Mouse (Mus musculus) midbrain, embryonic 11.5 days (tissue): ENCODE results near the gene Irf2bp2. TPM values are rescaled to one million over a fixed set of nuclear protein-coding genes. Genes with fewer than 3 reads are reported as not detected.

Experiments used
- ATAC-seq: fragments of 200-750 bp; cut with Nextera tagmentation; 2 replicates; pipeline ENCODE4 v1.8.0; 2017; ENCODE audit warnings: moderate TSS enrichment, moderate library complexity; ENCODE audit not compliant: low FRiP score
- DNase-seq: peaks from one replicate; pipeline ENCODE4 v3.0.0; 2015; ENCODE audit warnings: low spot score; ENCODE audit errors: missing footprints
- H3K27ac ChIP-seq: fragments of 300-500 bp; sonication (generic); 2 replicates; pipeline ENCODE4 v1.5.1; 2014; ENCODE audit warnings: low read depth, low read length
- H3K27me3 ChIP-seq: fragments of 300-500 bp; sonication (generic); 2 replicates; pipeline ENCODE4 v1.6.1; 2014; ENCODE audit warnings: mild to moderate bottlenecking, low read length, moderate library complexity, mixed read lengths; ENCODE audit not compliant: control insufficient read depth, insufficient read depth
- H3K36me3 ChIP-seq: fragments of 300-500 bp; sonication (generic); 2 replicates; pipeline ENCODE4 v1.6.1; 2014; ENCODE audit warnings: mild to moderate bottlenecking, low read length, moderate library complexity, mixed read lengths; ENCODE audit not compliant: control insufficient read depth, insufficient read depth
- H3K4me1 ChIP-seq: fragments of 300-500 bp; sonication (generic); 2 replicates; pipeline ENCODE4 v1.6.1; 2014; ENCODE audit warnings: low read length; ENCODE audit not compliant: control insufficient read depth, insufficient read depth
- H3K4me2 ChIP-seq: fragments of 300-500 bp; sonication (generic); 2 replicates; pipeline ENCODE4 v1.6.1; 2014; ENCODE audit warnings: mild to moderate bottlenecking, moderate library complexity
- H3K4me3 ChIP-seq: fragments of 300-500 bp; sonication (generic); 2 replicates; pipeline ENCODE4 v1.5.1; 2014; ENCODE audit warnings: low read depth, low read length
- H3K9ac ChIP-seq: fragments of 300-500 bp; sonication (generic); 2 replicates; pipeline ENCODE4 v1.6.1; 2014; ENCODE audit warnings: low read length
- H3K9me3 ChIP-seq: fragments of 300-500 bp; sonication (generic); 2 replicates; pipeline ENCODE4 v1.6.1; 2016; ENCODE audit warnings: low read length; ENCODE audit not compliant: control insufficient read depth
- WGBS: fragments of 180-500 bp; shearing (Covaris S2); extraction: QIAGEN DNeasy Blood & Tissue Kit; methylation state at CpG from one replicate; pipeline ENCODE4 v1.1.7; 2014; 5-methylcytosine and 5-hydroxymethylcytosine counted together
- polyA plus RNA-seq: library from polyadenylated mRNA; unstranded; fragments of >200 nt; fragmentation: Nextera tagmentation; extraction: Ambion mirVana; gene quantifications from 2 replicates; pipeline ENCODE4 v1.2.1, GENCODE M21; 2014

Gene Irf2bp2
- polyA plus RNA-seq, 1 experiment from 2014 or later: 4.4 TPM

- Histone ChIP-seq H3K4me2 (no peak overlapping the region), H3K36me3 (no peaks in the 10 kb centered on the region), H3K9ac (no peak overlapping the region), H3K4me3 (no peak overlapping the region), H3K9me3 (no peaks in the 10 kb centered on the region), H3K27ac (no peak overlapping the region), H3K4me1 (peaks cover 43% of the 10 kb centered on the region), H3K27me3 (no peaks in the 10 kb centered on the region)
- ATAC-seq (no peak), DNase-seq (no peak)
- WGBS: 98% methylated on average over 5 of the region's 5 CpGs
These were observed 53.5 kb downstream of the Irf2bp2 start for GRCm38 (mm10) chr8:126540298-126540697.

DNA sequence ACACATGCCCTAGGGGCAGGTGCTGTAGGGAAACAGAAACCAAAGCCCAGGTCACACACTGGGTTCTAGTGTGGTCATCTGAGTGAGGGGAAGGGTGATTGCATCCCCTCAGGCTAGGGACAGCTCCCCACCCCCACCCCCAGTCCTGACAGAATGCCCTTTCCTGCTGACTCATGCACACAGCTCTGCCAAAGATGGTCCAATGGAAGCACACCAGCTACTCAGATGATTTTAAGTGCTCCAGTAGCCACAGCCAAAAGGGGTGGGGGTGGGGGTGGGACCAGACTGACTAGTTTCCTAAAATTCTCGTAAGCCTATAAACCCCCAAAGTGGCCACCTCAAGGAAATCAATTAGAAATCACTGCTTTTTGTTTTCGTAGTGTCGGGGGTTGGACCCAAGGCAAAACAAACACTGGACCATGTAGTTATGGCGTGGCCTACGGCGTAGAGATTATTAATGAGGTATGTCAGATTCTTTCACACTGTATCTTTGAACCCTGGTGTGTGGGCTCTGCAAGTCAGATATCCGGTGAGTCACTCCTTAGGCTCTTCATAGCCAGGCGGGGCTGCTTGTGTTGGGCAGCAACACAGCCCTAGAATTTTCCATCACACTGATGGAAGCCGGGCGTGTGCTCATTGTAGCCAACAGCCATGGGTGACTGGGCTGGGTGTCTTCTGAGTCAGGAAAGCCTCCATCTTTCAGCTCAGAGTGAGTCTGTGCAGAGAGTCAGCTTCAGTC is 54.3 kb downstream of the Irf2bp2 start:
- Histone ChIP-seq H3K36me3 (no peaks in the 10 kb centered on the region), H3K4me1 (peaks cover 43% of the 10 kb centered on the region), H3K9me3 (no peaks in the 10 kb centered on the region), H3K9ac (0 out of 2 replicates have a peak overlapping the region, but pooled peaks have one; percentile 22), H3K4me2 (peak overlapping the region; percentile 32), H3K27me3 (no peaks in the 10 kb centered on the region), H3K4me3 (no peak overlapping the region), H3K27ac (peak overlapping the region; percentile 64; the same call in 1 of the 2 replicates)
- DNase-seq: peak; percentile 86
- whole genome bisulfite sequencing: 72% methylated on average over 10 of the region's 10 CpGs
- ATAC-seq: peak; percentile 56

DNA sequence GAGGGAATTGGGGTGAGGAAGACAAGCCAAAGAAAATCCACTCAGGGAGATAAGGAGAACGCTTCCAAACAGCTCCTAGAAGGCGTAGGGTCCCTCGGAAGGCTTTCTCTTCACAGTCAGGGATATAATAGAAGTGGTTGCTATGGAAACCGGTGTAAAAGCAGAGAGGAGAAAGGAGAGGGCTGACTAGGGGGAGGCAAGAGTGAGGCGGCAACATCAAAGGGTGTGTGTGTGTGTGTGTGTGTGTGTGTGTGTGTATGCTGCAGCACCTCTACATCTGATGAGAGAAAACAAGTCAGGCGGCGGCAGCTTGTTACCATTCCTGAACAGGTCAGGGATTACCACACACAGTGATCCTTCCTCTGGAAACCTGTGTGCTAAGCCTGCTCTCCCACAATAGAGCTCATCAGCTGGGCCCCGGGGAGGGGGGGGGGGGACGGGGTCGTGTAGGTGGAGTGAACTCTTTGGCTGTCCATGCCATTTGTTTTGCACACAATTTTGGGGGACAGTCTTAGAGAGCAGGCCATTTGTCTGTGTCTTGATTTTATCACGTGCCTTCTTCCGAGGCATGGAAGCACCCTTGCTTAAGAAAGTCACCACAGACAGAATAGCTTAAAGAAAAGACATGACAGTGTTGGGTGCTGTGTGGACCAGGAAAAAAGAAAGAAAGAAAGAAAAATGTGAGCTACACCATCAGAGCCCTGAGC is 55.0 kb downstream of the Irf2bp2 start:
- WGBS: 6% methylated on average over 12 of the region's 12 CpGs
- no peaks in the 10 kb centered on the region for H3K27me3 ChIP-seq
- no peaks in the 10 kb centered on the region for H3K9me3 ChIP-seq
- H3K4me3 ChIP-seq: no peak overlapping the region
- no peaks in the 10 kb centered on the region for H3K36me3 ChIP-seq
- peak overlapping the region; percentile 64 for H3K27ac ChIP-seq
- H3K4me2 ChIP-seq: peak overlapping the region; percentile 32
- ATAC-seq (peak; percentile 86), DNase-seq (peak; percentile 99)
- H3K9ac ChIP-seq: peak overlapping the region; percentile 22; the same call in 1 of the 2 replicates
- peaks cover 43% of the 10 kb centered on the region for H3K4me1 ChIP-seq

Other genes with a start within 250 kb of the Irf2bp2 start
- 50.1 and 51.5 TPM in 2 replicates for gene Coa6, start 171.5 kb downstream of the Irf2bp2 start, polyA plus RNA-seq
- gene Tarbp1, start 118.9 kb downstream of the Irf2bp2 start, polyA plus RNA-seq: 2.2 TPM in 2 replicates